In the genomic region with DNA sequence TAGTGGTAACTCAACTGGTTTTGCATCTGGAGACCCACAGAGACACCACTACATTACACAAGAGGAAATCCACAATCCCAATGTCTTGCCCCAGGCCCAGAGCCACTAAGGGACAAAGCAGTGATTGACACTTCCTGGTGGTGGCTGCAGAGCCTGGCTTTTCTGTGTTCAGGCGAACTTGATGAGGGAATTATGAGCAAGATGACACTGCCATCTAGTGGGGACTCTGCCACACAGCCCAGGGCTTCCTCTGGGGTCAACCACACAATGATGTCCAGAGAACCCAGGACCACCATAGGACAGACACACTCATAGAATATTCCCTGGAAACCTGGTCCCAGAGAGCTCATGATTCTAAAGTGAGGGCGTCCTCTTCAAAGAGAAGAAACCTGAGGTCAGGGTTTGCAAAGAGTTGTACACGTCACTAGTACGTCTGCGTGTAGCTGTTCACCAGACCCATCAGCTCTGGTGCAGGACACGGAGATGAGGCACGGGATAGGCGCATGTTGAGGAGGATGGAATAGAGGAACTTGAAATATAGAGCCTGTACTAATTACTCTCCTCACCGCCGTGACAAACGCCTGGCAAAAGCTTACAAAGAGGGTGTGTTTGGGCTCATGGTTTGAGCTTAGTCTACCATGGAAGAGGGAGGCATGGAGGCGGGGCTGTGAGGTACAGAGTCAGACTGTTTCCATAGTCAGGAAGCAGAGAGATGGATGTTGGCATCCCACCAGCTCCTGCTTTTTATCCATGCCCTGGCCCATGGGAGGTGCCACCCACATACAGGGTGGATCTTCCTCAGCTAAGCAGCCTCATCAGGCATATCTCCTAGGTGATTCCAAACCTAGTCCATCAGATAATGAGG, we compare ENCODE assay signal across 8 mouse cellular contexts. TPM values are rescaled to one million over a fixed set of nuclear protein-coding genes. Genes with fewer than 3 reads are reported as not detected.
DNase-seq lines count a peak whose midpoint lies in the region; ATAC-seq lines count a peak whose summit lies in the region.

No protein-coding gene starts in this region.

- no peaks in the 10 kb centered on the region for H3K36me3 ChIP-seq in hindbrain, embryonic 15.5 days

- peak; percentile 79 for ATAC-seq in hindbrain, embryonic 15.5 days (ENCODE audit: low FRiP score, low read depth)
- peak; percentile 70 for ATAC-seq in megakaryocyte-erythroid progenitor cell, adult 5-6 weeks (replicated peaks; ENCODE audit: low FRiP score, low TSS enrichment, poor library complexity, severe bottlenecking)

- H3K4me2 ChIP-seq in hindbrain, embryonic 15.5 days, result no peak overlapping the region

- no peak overlapping the region for H3K9ac ChIP-seq in hindbrain, embryonic 15.5 days

- WGBS in hindbrain, embryonic 15.5 days, result 58% methylated on average over 12 of the region's 12 CpGs

- H3K9me3 ChIP-seq in hindbrain, embryonic 15.5 days, result no peaks in the 10 kb centered on the region

- peak; percentile 35 for DNase-seq in T-cell, adult 2 months (ENCODE audit: low spot score)
- peak; percentile 91 to 95 for DNase-seq in cerebellum, postnatal 10 days
- DNase-seq in frontal cortex, postnatal 36 days (ENCODE audit: low spot score in 2 of 2), result peak; percentile 79 to 86
- DNase-seq in layer of hippocampus, postnatal 25 days (ENCODE audit: extremely low spot score in 1 of 2, low spot score in 1 of 2), result peak; percentile 67 to 80
- DNase-seq in right cerebral cortex, postnatal 36 days (ENCODE audit: low spot score in 2 of 2), result peak; percentile 43 to 63
- DNase-seq in yolk sac, embryonic 10.5 days (ENCODE audit: low spot score), result peak; percentile 55

- no peaks in the 10 kb centered on the region for H3K27me3 ChIP-seq in hindbrain, embryonic 15.5 days

- peaks cover 8% of the 10 kb centered on the region for H3K4me1 ChIP-seq in hindbrain, embryonic 15.5 days (replicated peaks)

- H3K27ac ChIP-seq in hindbrain, embryonic 15.5 days (replicated peaks), result no peak overlapping the region

- no peak overlapping the region for H3K4me3 ChIP-seq in hindbrain, embryonic 15.5 days

RNA-seq across cellular contexts. Expression of a gene that starts 36.2 kb away (rescaled TPM):
- polyA plus RNA-seq in hindbrain, embryonic 15.5 days (2015; fragmentation: Nextera tagmentation; extraction: Ambion mirVana), result 0.26 TPM in 1 of 2 replicates, not detected in the other
- 1 to 10 TPM in 1 of 2 experiments, under 1 TPM in 1; 0.74 to 1.3 TPM for total RNA-seq in layer of hippocampus, postnatal 25 days (2021)
- not detected in 2 replicates for total RNA-seq in megakaryocyte-erythroid progenitor cell, adult 5-6 weeks (2014; fragmentation: Nextera tagmentation)
- total RNA-seq in megakaryocyte-erythroid progenitor cell, adult 5-6 weeks (2017), result not detected in 2 replicates

RNA-seq across cellular contexts. Expression of a gene that starts 36.9 kb away (rescaled TPM):
- polyA plus RNA-seq in hindbrain, embryonic 15.5 days (2015; fragmentation: Nextera tagmentation; extraction: Ambion mirVana), result 0.30 and 0.43 TPM in 2 replicates
- 10 to 100 TPM; 13.2 to 19.9 TPM for total RNA-seq in layer of hippocampus, postnatal 25 days (2021)
- not detected in 2 replicates for total RNA-seq in megakaryocyte-erythroid progenitor cell, adult 5-6 weeks (2014; fragmentation: Nextera tagmentation)
- total RNA-seq in megakaryocyte-erythroid progenitor cell, adult 5-6 weeks (2017), result not detected in 2 replicates

Comparison
In these comparisons a context has a peak if more than half of its experiments do, and no peak if none do; other contexts are left out.
1. DNase-seq: peak in every context shown above with its lines; median percentile 93 in cerebellum, postnatal 10 days; 82 in frontal cortex, postnatal 36 days; 74 in layer of hippocampus, postnatal 25 days; 55 in yolk sac, embryonic 10.5 days; 53 in right cerebral cortex, postnatal 36 days; 35 in T-cell, adult 2 months.
2. RNA of a gene that starts 36.9 kb away (total RNA-seq): 13.2 to 19.9 TPM in layer of hippocampus, postnatal 25 days; not detected in megakaryocyte-erythroid progenitor cell, adult 5-6 weeks; every median in the first group is over 10 times any median in the second.